17 mouse cellular contexts compared by ENCODE assay signal in the genomic region with DNA sequence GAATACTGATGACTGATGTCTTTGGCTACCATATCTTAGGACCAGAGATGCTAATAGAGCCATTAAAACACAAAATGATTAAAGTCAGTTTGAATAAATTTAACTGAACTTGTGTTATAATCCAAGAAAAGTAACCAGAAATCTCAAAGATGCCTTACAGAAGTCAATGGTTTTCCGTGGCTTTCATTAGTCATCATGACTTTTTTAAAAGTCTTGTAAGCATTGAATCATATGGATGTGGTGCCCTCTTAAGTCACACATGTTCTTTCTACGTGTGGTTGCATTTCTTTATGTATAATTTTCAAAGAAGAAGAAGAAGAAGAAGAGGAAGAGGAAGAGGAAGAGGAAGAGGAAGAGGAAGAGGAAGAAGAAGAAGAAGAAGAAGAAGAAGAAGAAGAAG.
A peak's percentile ranks its signal among the peaks of the same experiment; 100 is the strongest.
DNase-seq lines count a peak whose midpoint lies in the region.
"Had no signal": no experiment of that assay in that cellular context is flagged by ENCODE, and none has a peak within 500 bp of the region (broad histone marks: within the 10 kb centered on the region; RNA-seq: fewer than 3 reads in every experiment).

No protein-coding gene starts in this region.

- peak; percentile 60 for DNase-seq in 3T3-L1 (ENCODE audit: low read depth, low spot score)
- DNase-seq in NIH3T3 (ENCODE audit: low read depth), result peak; percentile 56
- no peak for DNase-seq in c-Kit-positive CD71-positive TER-119-positive erythroid progenitor cells, embryonic 14.5 days (ENCODE audit: low spot score)
- DNase-seq in gastrocnemius, postnatal 4 days (ENCODE audit: low spot score in 2 of 2), result no peak
- DNase-seq: adrenal gland, adult 2 months; adrenal gland, adult 8-10 months; adrenal gland, postnatal 10 days; adrenal gland, postnatal 14 days; adrenal gland, postnatal 25 days; adrenal gland, postnatal 36 days; B cell, adult 2 months; cerebellum, adult 11 months; cerebellum, adult 11-12 months; cerebellum, adult 18-20 months; cerebellum, adult 2 months; cerebellum, adult 8-10 months; cerebellum, adult 9-10 months had no signal

Comparison
In these comparisons a context has a peak if more than half of its experiments do, and no peak if none do; other contexts are left out.
1. DNase-seq: peak in 3T3-L1 (single experiment) and NIH3T3 (single experiment); none in c-Kit-positive CD71-positive TER-119-positive erythroid progenitor cells, embryonic 14.5 days (single experiment) and gastrocnemius, postnatal 4 days (0 of 2).